Mouse (Mus musculus) kidney, embryonic 14.5 days (tissue): ENCODE results near the gene Ltbp1. TPM values are rescaled to one million over a fixed set of nuclear protein-coding genes. Genes with fewer than 3 reads are reported as not detected.

Experiments
- ATAC-seq: fragments of 200-750 bp; cut with Nextera tagmentation; 2 replicates; pipeline ENCODE4 v1.8.0; 2017; ENCODE audit warnings: moderate number of reproducible peaks, mild to moderate bottlenecking, moderate TSS enrichment, moderate library complexity; ENCODE audit not compliant: low FRiP score, low TSS enrichment
- H3K27ac ChIP-seq: fragments of 300-500 bp; sonication (generic); 2 replicates; pipeline ENCODE4 v1.5.1; 2014; ENCODE audit warnings: low read depth, mild to moderate bottlenecking, low read length, moderate library complexity, mixed read lengths
- H3K27me3 ChIP-seq: fragments of 300-500 bp; sonication (generic); 2 replicates; pipeline ENCODE4 v1.6.1; 2014; ENCODE audit warnings: mild to moderate bottlenecking, low read length; ENCODE audit not compliant: control insufficient read depth, insufficient read depth
- H3K36me3 ChIP-seq: fragments of 300-500 bp; sonication (generic); 2 replicates; pipeline ENCODE4 v1.6.1; 2014; ENCODE audit warnings: low read length, mixed read lengths; ENCODE audit not compliant: control insufficient read depth, insufficient read depth
- H3K4me1 ChIP-seq: fragments of 300-500 bp; sonication (generic); 2 replicates; pipeline ENCODE4 v1.6.1; 2014; ENCODE audit warnings: low read length, mixed read lengths; ENCODE audit not compliant: control insufficient read depth, insufficient read depth
- H3K4me2 ChIP-seq: fragments of 300-500 bp; sonication (generic); replicated peaks from 2 replicates; pipeline ENCODE4 v1.6.1; 2014; ENCODE audit warnings: low read depth, mild to moderate bottlenecking, low read length
- H3K4me3 ChIP-seq: fragments of 300-500 bp; sonication (generic); 2 replicates; pipeline ENCODE4 v1.5.1; 2014; ENCODE audit warnings: mild to moderate bottlenecking, low read length
- H3K9ac ChIP-seq: fragments of 300-500 bp; sonication (generic); 2 replicates; pipeline ENCODE4 v1.6.1; 2014; ENCODE audit warnings: low read depth, mild to moderate bottlenecking, low read length, moderate library complexity
- H3K9me3 ChIP-seq: fragments of 300-500 bp; sonication (generic); 2 replicates; pipeline ENCODE4 v1.6.1; 2016; ENCODE audit warnings: low read length; ENCODE audit not compliant: control insufficient read depth
- WGBS: fragments of 180-500 bp; shearing (Covaris S2); extraction: QIAGEN DNeasy Blood & Tissue Kit; methylation state at CpG from one replicate; pipeline ENCODE4 v1.1.7; 2014; 5-methylcytosine and 5-hydroxymethylcytosine counted together
- polyA plus RNA-seq: library from polyadenylated mRNA; unstranded; fragments of >200 nt; fragmentation: Nextera tagmentation; extraction: Ambion mirVana; gene quantifications from 2 replicates; pipeline ENCODE4 v1.2.1, GENCODE M21; 2014

The Ltbp1 gene
- polyA plus RNA-seq, result 35.2 and 54.7 TPM in 2 replicates

GRCm38 (mm10) chr17:75005281-75005684 lies at the start of gene Ltbp1:
Gene Ltbp1 (plus strand): TSS chr17:75005568.
- ATAC-seq, result peak; percentile 86
- 1% methylated on average over 27 of the region's 27 CpGs for WGBS
- Histone ChIP-seq H3K27me3 (no peaks in the 10 kb centered on the region), H3K27ac (peak within 1 kb of the TSS; percentile 91), H3K4me3 (peak within 1 kb of the TSS; percentile 90), H3K9me3 (no peaks in the 10 kb centered on the region), H3K4me2 (peak within 1 kb of the TSS; percentile 70), H3K9ac (peak within 1 kb of the TSS; percentile 91), H3K36me3 (peaks cover 8% of the 10 kb centered on the region), H3K4me1 (peaks cover 11% of the 10 kb centered on the region)

GRCm38 (mm10) chr17:74959481-74960245 lies 45.7 kb upstream of the Ltbp1 start:
- no peaks in the 10 kb centered on the region for H3K4me1 ChIP-seq
- H3K4me3 ChIP-seq, result no peak overlapping the region
- H3K36me3 ChIP-seq, result no peaks in the 10 kb centered on the region
- WGBS, result 64% methylated on average over 6 of the region's 6 CpGs
- H3K27me3 ChIP-seq, result no peaks in the 10 kb centered on the region
- no peaks in the 10 kb centered on the region for H3K9me3 ChIP-seq
- no peak overlapping the region for H3K9ac ChIP-seq
- ATAC-seq, result no peak
- H3K27ac ChIP-seq, result no peak overlapping the region
- no peak overlapping the region for H3K4me2 ChIP-seq

GRCm38 (mm10) chr17:74963222-74963621 lies 42.1 kb upstream of the Ltbp1 start:
- H3K9me3 ChIP-seq, result no peaks in the 10 kb centered on the region
- ATAC-seq, result no peak
- H3K9ac ChIP-seq, result no peak overlapping the region
- H3K4me2 ChIP-seq, result no peak overlapping the region
- H3K27ac ChIP-seq, result no peak overlapping the region
- H3K27me3 ChIP-seq, result no peaks in the 10 kb centered on the region
- WGBS, result 97% methylated on average over 8 of the region's 8 CpGs
- no peaks in the 10 kb centered on the region for H3K4me1 ChIP-seq
- H3K4me3 ChIP-seq, result no peak overlapping the region
- H3K36me3 ChIP-seq, result no peaks in the 10 kb centered on the region

GRCm38 (mm10) chr17:74963861-74964260 lies 41.5 kb upstream of the Ltbp1 start:
- H3K9ac ChIP-seq, result no peak overlapping the region
- H3K4me2 ChIP-seq, result no peak overlapping the region
- no peaks in the 10 kb centered on the region for H3K9me3 ChIP-seq
- H3K27ac ChIP-seq, result no peak overlapping the region
- WGBS, result 85% methylated on average over 3 of the region's 3 CpGs
- no peaks in the 10 kb centered on the region for H3K36me3 ChIP-seq
- H3K4me3 ChIP-seq, result no peak overlapping the region
- ATAC-seq, result no peak
- H3K27me3 ChIP-seq, result no peaks in the 10 kb centered on the region
- no peaks in the 10 kb centered on the region for H3K4me1 ChIP-seq

- H3K9me3 ChIP-seq, result no peaks in the 10 kb centered on the region
- H3K27me3 ChIP-seq, result no peaks in the 10 kb centered on the region
- no peak overlapping the region for H3K27ac ChIP-seq
- no peaks in the 10 kb centered on the region for H3K36me3 ChIP-seq
- H3K4me2 ChIP-seq, result no peak overlapping the region
- 50% methylated on average over 7 of the region's 7 CpGs for WGBS
- H3K9ac ChIP-seq, result no peak overlapping the region
- H3K4me1 ChIP-seq, result no peaks in the 10 kb centered on the region
- no peak overlapping the region for H3K4me3 ChIP-seq
- ATAC-seq, result no peak
Observed at GRCm38 (mm10) chr17:74967298-74967848, 38.0 kb upstream of the Ltbp1 start.

GRCm38 (mm10) chr17:74968152-74968712 lies 37.1 kb upstream of the Ltbp1 start:
- H3K4me3 ChIP-seq, result no peak overlapping the region
- no peak overlapping the region for H3K9ac ChIP-seq
- H3K9me3 ChIP-seq, result no peaks in the 10 kb centered on the region
- H3K27ac ChIP-seq, result no peak overlapping the region
- H3K4me2 ChIP-seq, result no peak overlapping the region
- H3K4me1 ChIP-seq, result no peaks in the 10 kb centered on the region
- no peak for ATAC-seq
- WGBS, result 75% methylated on average over 9 of the region's 9 CpGs
- no peaks in the 10 kb centered on the region for H3K27me3 ChIP-seq
- no peaks in the 10 kb centered on the region for H3K36me3 ChIP-seq

GRCm38 (mm10) chr17:74968738-74969271 lies 36.6 kb upstream of the Ltbp1 start:
- 83% methylated on average over 16 of the region's 16 CpGs for WGBS
- H3K9me3 ChIP-seq, result no peaks in the 10 kb centered on the region
- H3K27ac ChIP-seq, result no peak overlapping the region
- ATAC-seq, result no peak
- no peak overlapping the region for H3K4me3 ChIP-seq
- no peaks in the 10 kb centered on the region for H3K27me3 ChIP-seq
- H3K9ac ChIP-seq, result no peak overlapping the region
- H3K36me3 ChIP-seq, result no peaks in the 10 kb centered on the region
- no peaks in the 10 kb centered on the region for H3K4me1 ChIP-seq
- no peak overlapping the region for H3K4me2 ChIP-seq

GRCm38 (mm10) chr17:74975192-74975591 lies 30.2 kb upstream of the Ltbp1 start:
- 72% methylated on average over 6 of the region's 6 CpGs for WGBS
- H3K27ac ChIP-seq, result no peak overlapping the region
- H3K27me3 ChIP-seq, result no peaks in the 10 kb centered on the region
- no peak for ATAC-seq
- H3K4me2 ChIP-seq, result no peak overlapping the region
- no peak overlapping the region for H3K4me3 ChIP-seq
- no peak overlapping the region for H3K9ac ChIP-seq
- H3K9me3 ChIP-seq, result no peaks in the 10 kb centered on the region
- no peaks in the 10 kb centered on the region for H3K36me3 ChIP-seq
- H3K4me1 ChIP-seq, result no peaks in the 10 kb centered on the region
